Mouse (Mus musculus) heart, postnatal 10 days (tissue): ENCODE data around the gene Psg26. TPM values are rescaled to one million over a fixed set of nuclear protein-coding genes. Genes with fewer than 3 reads are reported as not detected.
"Not testable (repeated sequence)": the region's sequence is repeated elsewhere in the genome, so short reads cannot be mapped to it uniquely, and the experiment has no call there.

Source experiments
- DNase-seq, 2 experiments: peaks; one replicate each; pipeline ENCODE4 v3.0.0; 2021
- intact Hi-C: fragments of 180-260 bp; cut with DNase I; formaldehyde crosslinking; loops from one replicate; pipeline ENCODE4 v1.15.1; 2025
- total RNA-seq, 2 experiments: library from RNA; stranded (reverse); gene quantifications; 2 replicates each; pipeline ENCODE4 v1.2.3; 2021

Gene Psg26
- total RNA-seq = not detected

GRCm38 (mm10) chr7:18484077-18484476 lies at the start of gene Psg26:
TSS of gene Psg26 (minus strand) at chr7:18484177.
- intact Hi-C loops = no loop called here
- DNase-seq = no peak

GRCm38 (mm10) chr7:18533420-18533819 lies 49.4 kb upstream of the Psg26 start:
- DNase-seq = no peak
- intact Hi-C loops = no loop called here

- no peak for DNase-seq
- intact Hi-C loops = no loop called here
Measured at GRCm38 (mm10) chr7:18532169-18532568, 48.2 kb upstream of the Psg26 start, which contains the start of gene Psg25. TSS of gene Psg25 (minus strand) at chr7:18532269.

GRCm38 (mm10) chr7:18524668-18525067 lies 40.7 kb upstream of the Psg26 start:
- DNase-seq = no peak
- intact Hi-C loops = no loop called here

- DNase-seq, intact Hi-C loops: not testable (repeated sequence)
Measured at GRCm38 (mm10) chr7:18512848-18513247, 28.9 kb upstream of the Psg26 start.

- DNase-seq = not testable (repeated sequence)
Measured at GRCm38 (mm10) chr7:18512417-18512816, 28.4 kb upstream of the Psg26 start.

GRCm38 (mm10) chr7:18511479-18511878 lies 27.5 kb upstream of the Psg26 start:
- intact Hi-C loops = no loop called here
- peak in 1 of 2 experiments; percentile 3 for DNase-seq

More at GRCm38 (mm10) chr7:18512417-18512816, 28.4 kb upstream of the Psg26 start:
- intact Hi-C loops = not testable (repeated sequence)

- intact Hi-C loops, DNase-seq: not testable (repeated sequence)
Measured at GRCm38 (mm10) chr7:18431941-18432340, 52.0 kb downstream of the Psg26 start, which contains the start of gene Psg28. TSS of gene Psg28 (minus strand) at chr7:18432041.

Other genes with a start within 250 kb of the Psg26 start
- gene Mill1, start 238.8 kb downstream of the Psg26 start, total RNA-seq = not detected
- gene Psg18, start 129.2 kb downstream of the Psg26 start, total RNA-seq = not detected
- gene Psg28, start 52.1 kb downstream of the Psg26 start, total RNA-seq = not detected
- not detected for gene Psg25, start 48.1 kb upstream of the Psg26 start, total RNA-seq
- gene Psg27, start 83.1 kb upstream of the Psg26 start, total RNA-seq = not detected
- not detected for gene Psg23, start 132.3 kb upstream of the Psg26 start, total RNA-seq
- not detected for gene Psg21, start 172.5 kb upstream of the Psg26 start, total RNA-seq
- not detected for gene Psg20, start 202.0 kb upstream of the Psg26 start, total RNA-seq
- not detected for gene Psg22, start 233.9 kb upstream of the Psg26 start, total RNA-seq